Mouse (Mus musculus) CH12.LX (cell line): ENCODE measurements around the gene Olfr676.

Source experiments
- CTCF ChIP-seq, 2 experiments: IDR thresholded peaks in 1 of 2; conservative IDR thresholded peaks in 1 of 2; 2 replicates each; pipeline ENCODE4 v1.5.1; 2011 to 2012; ENCODE audit warnings: low read depth in 2 of 2, low read length in 2 of 2, improper control_type of control experiment in 1 of 2, inconsistent platforms in 1 of 2, mild to moderate bottlenecking in 1 of 2, moderate library complexity in 1 of 2
- POLR2A ChIP-seq: IDR thresholded peaks from 2 replicates; pipeline ENCODE4 v1.6.1; 2011; ENCODE audit warnings: low read depth, mild to moderate bottlenecking, improper control_type of control experiment, low read length

DNA sequence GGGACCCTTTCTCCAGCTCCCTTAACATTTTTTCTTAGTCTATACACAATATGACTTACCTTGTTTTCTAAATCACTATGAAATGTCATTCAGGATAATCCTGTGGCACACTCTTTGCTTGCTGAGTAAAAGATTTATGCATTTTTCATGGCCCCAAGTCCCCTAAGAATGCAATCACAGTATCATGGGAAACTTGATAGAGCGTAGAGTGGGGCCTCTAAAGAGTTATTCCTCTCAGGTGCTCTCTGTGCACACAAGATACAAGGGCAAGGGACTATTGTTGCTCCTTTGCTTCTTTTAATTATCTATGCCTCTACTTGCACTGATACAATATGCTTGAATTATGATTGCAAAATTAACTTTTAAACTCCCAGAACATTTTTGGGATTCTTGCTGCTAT is 4.1 kb upstream of the Olfr676 start, which contains the start of gene Olfr675:
- TF ChIP-seq CTCF (conservative IDR thresholded peaks at IDR 0.05 in 1 of 2, IDR thresholded peaks at IDR 0.05 in 1 of 2; ENCODE audit: low read depth in 2 of 2, low read length in 2 of 2) (no peak), POLR2A (no peak)
